Mouse (Mus musculus) adrenal gland, postnatal 4 days (tissue): Measurements from ENCODE around the gene Rps6ka1. TPM values are rescaled to one million over a fixed set of nuclear protein-coding genes. Genes with fewer than 3 reads are reported as not detected.
"Not testable (repeated sequence)": the region's sequence is repeated elsewhere in the genome, so short reads cannot be mapped to it uniquely, and the experiment has no call there.

Experiments
- DNase-seq, 2 experiments: peaks; one replicate each; pipeline ENCODE4 v3.0.0; 2021 to 2022; ENCODE audit warnings: low spot score in 2 of 2, mixed read lengths in 2 of 2
- total RNA-seq, 2 experiments: library from RNA; stranded (reverse); gene quantifications; 2 replicates each; pipeline ENCODE4 v1.2.3; 2021

Rps6ka1 gene
- total RNA-seq, 2 experiments from 2014 or later, result 29.5 to 31.0 TPM

GRCm38 (mm10) chr4:133864380-133864981 is 23.1 kb downstream of the Rps6ka1 start:
- peak in 1 of 2 experiments; percentile 46 for DNase-seq

DNA sequence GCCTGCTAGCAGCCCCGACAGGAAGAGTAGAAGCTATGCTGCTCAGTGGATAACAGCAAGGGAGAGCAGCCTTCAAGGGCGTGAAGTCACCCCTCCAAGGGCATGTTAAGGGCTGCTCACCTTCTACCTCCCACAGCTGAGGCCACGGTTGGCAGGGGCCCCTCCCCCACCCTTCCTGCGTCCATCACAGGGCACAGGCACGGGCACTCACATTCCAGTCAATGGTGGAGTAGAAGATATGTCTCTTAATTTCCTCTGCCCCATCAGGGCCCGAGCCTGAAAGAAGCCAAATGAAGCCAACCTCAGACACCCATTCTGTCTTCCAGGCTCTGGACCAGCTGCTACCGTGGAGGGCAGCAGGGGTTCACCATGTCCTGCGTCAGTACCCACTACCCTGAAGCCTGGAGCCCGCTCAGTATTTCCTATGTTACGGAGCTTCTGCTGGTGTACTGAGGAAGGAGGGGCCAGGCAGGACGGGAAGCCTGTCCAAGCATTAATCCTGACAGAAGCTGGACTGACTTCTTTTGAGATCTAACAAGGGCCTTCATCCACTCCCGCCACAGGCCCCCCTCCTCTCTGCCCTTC is 23.7 kb downstream of the Rps6ka1 start:
- no peak for DNase-seq

- no peak for DNase-seq
These were observed 30.1 kb downstream of the Rps6ka1 start for GRCm38 (mm10) chr4:133857527-133857926.

- DNase-seq, result no peak
These were observed 33.0 kb downstream of the Rps6ka1 start for GRCm38 (mm10) chr4:133854621-133855020.

GRCm38 (mm10) chr4:133853630-133854029 is 34.0 kb downstream of the Rps6ka1 start:
- no peak for DNase-seq

DNA sequence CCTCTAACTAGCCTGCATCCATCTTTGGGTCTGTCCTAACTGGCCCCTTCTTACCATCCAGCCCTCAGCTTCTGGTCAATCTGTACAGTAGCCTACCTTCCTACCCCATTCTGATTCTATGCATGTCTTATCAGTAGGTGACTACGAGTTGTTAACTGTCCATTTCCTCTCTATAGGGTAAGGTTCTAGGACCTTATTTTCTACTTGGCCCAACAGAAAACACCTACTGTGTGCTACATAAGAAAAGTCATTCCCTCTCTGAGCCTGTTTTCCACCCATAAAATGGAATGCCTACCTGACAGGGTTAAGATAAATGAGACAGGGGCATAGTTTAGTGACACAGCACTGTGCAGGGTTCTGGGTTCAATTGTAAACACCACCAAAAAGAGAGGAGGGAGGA is 41.0 kb downstream of the Rps6ka1 start:
- DNase-seq, result no peak

GRCm38 (mm10) chr4:133845060-133845459 is 42.5 kb downstream of the Rps6ka1 start:
- DNase-seq, result no peak

- DNase-seq, result no peak
These were observed 43.3 kb downstream of the Rps6ka1 start for GRCm38 (mm10) chr4:133844209-133844841.

DNA sequence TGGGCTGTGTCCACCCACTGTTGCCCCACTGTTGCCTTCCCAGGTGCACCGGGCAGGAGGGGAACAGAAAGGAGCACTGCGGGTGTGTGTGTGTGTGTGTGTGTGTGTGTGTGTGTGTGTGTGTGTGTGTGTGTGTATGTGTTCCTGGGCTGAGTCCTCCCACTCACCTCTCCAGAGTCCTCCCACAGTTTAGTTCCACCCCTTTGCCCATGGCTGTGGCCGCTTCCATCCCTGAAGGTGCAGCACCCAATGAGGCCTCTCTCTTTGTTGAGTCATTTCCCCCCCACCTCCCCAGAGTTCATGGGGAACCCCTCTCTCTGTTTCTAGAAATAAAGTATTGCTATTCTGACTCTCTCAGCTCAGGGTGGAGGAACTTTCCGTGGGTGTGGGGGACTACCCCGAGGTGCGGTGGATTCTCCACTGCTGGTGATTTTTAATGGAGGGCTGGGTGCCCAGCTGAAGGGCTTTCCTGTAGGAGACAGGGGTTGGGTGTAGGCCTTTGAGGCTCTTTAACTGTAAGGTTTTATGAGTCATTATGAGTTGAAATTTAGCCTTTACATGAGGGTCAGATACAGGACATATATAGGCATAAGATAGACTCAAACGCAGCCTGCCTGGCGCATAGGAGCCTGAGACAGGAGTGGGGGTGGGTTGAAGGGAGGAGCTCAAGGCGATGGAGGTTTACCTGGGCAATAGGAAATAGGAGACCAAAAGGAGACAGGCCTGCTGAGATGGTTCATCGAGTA is 44.4 kb downstream of the Rps6ka1 start:
- DNase-seq, result no peak

DNA sequence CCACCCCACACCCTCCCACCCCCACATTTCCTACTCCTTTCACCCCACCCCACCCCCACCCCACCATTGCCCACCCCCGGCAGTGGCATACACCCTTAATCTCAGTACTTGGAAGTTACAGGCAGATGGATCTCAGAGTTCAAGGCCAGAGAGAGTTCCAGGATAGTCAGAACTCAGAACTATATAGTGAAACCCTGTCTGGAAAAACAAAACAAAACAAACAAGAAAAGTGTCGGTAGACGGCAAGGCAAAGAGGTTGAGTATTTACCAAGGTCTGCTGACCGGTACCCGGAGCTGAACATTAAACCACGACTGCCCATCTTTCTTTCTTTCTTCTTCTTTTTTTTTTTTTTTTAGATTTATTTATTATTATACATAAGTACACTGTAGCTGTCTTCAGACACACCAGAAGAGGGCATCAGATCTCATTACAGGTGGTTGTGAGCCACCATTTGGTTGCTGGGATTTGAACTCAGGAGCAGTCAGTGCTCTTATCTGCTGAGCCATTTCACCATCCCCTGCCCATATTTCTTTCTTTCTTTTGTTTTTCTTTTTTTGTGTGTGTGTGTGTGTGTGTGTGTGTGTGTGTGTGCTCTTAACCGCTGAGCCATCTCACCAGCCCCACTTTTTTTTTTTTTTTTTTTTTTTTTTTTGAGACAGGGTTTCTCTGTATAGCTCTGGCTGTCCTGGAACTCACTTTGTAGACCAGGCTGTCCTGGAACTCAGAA is 45.7 kb downstream of the Rps6ka1 start:
- not testable (repeated sequence) for DNase-seq

DNA sequence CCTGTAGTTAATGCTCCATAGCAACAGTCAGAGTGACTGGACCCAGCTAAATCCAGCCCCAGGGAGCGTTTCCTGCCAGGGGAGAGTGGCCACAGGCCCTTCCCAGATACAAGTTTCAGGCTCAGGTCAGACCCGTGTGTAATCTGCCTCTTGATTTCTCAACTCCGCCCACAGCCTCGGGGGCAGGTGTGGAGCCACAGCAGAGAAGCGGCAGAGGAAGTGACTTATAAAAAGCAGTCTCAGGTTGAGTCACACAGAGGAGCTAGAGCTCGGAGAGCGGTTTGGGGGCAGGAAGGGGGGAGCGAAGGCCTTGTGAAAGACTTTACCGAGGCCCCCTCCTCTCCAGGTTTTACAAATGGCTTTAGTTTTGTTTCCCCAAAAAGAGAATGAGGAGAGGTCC is 46.6 kb downstream of the Rps6ka1 start:
- no peak for DNase-seq

DNA sequence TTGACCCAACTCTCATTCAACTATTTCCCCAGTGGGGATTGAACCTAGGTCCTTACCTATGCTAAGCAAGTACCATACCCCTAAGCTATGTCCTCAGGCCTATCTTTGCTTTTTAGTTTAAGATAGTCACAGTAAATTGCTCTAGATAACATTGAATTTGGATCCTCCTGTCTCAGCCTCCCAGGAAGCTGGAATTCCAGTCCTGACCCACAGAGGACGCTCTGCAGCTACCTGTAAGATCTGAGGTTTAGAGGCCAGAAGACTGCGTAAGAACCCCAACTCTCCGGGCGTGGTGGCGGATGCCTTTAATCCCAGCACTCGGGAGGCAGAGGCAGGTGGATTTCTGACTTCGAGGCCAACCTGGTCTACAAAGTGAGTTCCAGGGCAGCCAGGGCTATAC is 47.1 kb downstream of the Rps6ka1 start:
- no peak for DNase-seq

- DNase-seq, result no peak
These were observed 48.2 kb downstream of the Rps6ka1 start for GRCm38 (mm10) chr4:133839385-133839826.

- DNase-seq, result no peak
These were observed 51.0 kb downstream of the Rps6ka1 start for GRCm38 (mm10) chr4:133836575-133836974.

GRCm38 (mm10) chr4:133835211-133835610 is 52.4 kb downstream of the Rps6ka1 start:
- DNase-seq, result no peak

GRCm38 (mm10) chr4:133832945-133833874 is 54.4 kb downstream of the Rps6ka1 start:
- no peak for DNase-seq

DNA sequence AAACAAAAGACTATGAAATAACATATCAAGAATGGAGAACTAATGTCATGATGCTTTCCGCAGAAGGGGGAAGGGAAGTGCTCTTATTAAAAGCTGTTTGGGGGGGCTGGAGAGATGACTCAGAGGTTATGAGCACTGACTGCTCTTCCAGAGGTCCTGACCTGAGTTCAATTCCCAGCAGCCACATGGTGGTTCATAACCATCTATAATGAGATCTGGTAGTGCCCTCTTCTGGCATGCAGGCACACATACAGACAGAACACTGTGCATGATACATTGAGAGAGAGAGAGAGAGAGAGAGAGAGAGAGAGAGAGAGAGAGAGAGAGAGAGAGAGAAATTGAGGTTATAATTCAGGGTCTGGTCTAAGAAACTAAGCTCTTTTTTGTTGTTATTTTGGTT is 57.1 kb downstream of the Rps6ka1 start:
- DNase-seq, result no peak

DNA sequence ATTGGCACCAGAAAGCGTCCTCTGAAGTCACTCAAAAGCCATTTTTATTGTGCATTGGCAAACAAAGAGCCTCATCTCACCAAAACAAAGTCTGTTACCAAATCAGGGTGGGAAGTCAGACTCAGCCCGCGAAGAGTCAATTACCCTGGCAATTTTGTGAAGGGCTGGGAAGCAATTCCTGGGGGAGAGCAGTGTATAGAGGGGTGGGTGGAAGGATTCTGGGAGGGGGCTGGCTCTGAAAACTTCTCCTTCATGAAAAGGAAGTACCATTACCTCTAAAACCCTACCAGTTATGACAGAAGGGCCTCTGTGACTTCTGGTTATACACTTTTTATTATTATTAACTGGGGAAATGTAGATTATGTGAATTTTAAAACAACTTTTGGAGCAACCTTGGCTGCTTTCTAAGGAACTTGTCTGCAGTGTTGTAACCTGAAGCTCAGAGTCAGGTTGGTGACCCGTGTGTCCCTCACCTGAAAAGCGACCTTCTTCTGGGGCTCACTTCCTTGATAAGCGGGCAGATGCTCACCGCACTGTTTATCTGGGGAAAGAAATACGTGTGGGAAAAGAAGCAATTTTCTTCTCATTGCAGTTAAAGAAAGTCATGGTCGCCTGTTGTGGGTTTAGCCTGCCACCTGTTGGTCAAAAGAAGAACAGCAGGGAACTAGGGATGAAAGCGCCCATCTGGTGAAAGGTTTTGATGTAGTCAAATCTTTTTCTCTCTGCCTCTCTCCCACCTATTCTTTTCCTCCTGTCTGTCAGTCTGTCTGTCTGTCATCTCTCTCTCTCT is 58.1 kb downstream of the Rps6ka1 start:
- no peak for DNase-seq
